Mouse (Mus musculus) ES-Bruce4 (cell line): ENCODE data around the gene Fam149b. TPM values are rescaled to one million over a fixed set of nuclear protein-coding genes. Genes with fewer than 3 reads are reported as not detected.

Source experiments
- H3K27ac ChIP-seq: 2 replicates; pipeline ENCODE4 v1.5.1; 2012; ENCODE audit warnings: low read length, inconsistent platforms; ENCODE audit not compliant: insufficient read depth
- H3K27me3 ChIP-seq: 2 replicates; pipeline ENCODE4 v1.6.1; 2012; ENCODE audit warnings: mild to moderate bottlenecking, low read length, inconsistent platforms; ENCODE audit not compliant: control insufficient read depth, poor library complexity, insufficient read depth, severe bottlenecking
- H3K36me3 ChIP-seq: 2 replicates; pipeline ENCODE4 v1.6.1; 2012; ENCODE audit warnings: inconsistent platforms, mild to moderate bottlenecking, low read length, moderate library complexity; ENCODE audit not compliant: control insufficient read depth, poor library complexity, insufficient read depth, severe bottlenecking
- H3K4me1 ChIP-seq: one replicate; pipeline ENCODE4 v1.8.1; 2011; ENCODE audit warnings: low read length; ENCODE audit not compliant: control insufficient read depth, insufficient read depth
- H3K4me3 ChIP-seq: 2 replicates; pipeline ENCODE4 v1.5.1; 2011; ENCODE audit warnings: low read depth, mild to moderate bottlenecking, low read length
- H3K9ac ChIP-seq: 2 replicates; pipeline ENCODE4 v1.6.1; 2012; ENCODE audit warnings: low read depth, mild to moderate bottlenecking, inconsistent platforms; ENCODE audit not compliant: poor library complexity, severe bottlenecking
- H3K9me3 ChIP-seq: replicated peaks from 2 replicates; pipeline ENCODE4 v1.6.1; 2012; ENCODE audit warnings: mild to moderate bottlenecking, low read length, inconsistent platforms; ENCODE audit not compliant: control insufficient read depth, poor library complexity, insufficient read depth, severe bottlenecking
- CTCF ChIP-seq: IDR thresholded peaks from one replicate; pipeline ENCODE4 v1.8.1; 2011; ENCODE audit warnings: low read depth, low read length
- EP300 ChIP-seq: IDR thresholded peaks from 2 replicates; pipeline ENCODE4 v1.6.1; 2011; ENCODE audit warnings: low read depth, low read length; ENCODE audit not compliant: insufficient read depth
- POLR2A ChIP-seq: IDR thresholded peaks from one replicate; pipeline ENCODE4 v1.8.1; 2011; ENCODE audit warnings: low read length; ENCODE audit not compliant: insufficient read depth
- polyA plus RNA-seq: library from polyadenylated mRNA; stranded (reverse); fragments of >200 nt; gene quantifications from 2 replicates; pipeline ENCODE4 v1.2.4, GENCODE M21; 2011; ENCODE audit warnings: low read depth; ENCODE audit not compliant: missing spikeins, insufficient read depth, insufficient read length

The Fam149b gene
- polyA plus RNA-seq, 1 experiment, result 44.9 TPM

DNA sequence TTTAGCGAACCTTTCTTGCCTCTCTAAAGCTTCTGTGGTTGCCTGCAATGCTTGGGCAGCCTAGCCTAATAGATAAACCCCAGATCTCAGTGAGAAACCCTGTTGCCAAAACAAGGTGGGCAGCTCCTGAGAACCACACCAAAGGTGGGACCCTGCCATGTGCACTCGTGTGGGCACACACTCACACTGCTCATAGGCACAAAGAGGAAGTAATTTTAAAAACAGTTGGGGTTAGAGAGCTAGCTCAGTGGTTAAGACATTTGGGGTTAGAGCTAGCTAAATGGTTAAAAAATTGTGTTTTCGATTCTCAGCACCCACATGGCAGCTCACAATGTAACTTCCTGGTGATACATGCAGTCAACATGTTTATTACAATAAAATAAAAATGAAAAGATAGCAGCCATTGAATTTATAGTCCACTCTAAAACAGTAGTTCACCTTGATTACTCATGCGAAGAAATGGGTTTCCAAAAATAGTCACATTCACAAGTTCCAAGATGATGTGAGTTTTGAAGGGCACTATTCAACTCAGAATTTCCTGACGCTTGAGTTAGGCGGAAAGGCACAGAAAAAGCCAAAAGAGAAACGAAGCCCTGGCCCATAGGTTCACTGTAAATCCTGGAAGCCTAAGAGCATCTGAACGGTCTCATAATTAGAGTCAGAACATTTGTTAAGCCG, 31.9 kb downstream of the Fam149b start:
- Histone ChIP-seq H3K27ac (no peak overlapping the region), H3K4me3 (no peak overlapping the region), H3K9ac (no peak overlapping the region), H3K36me3 (0 out of 2 replicates have a peak, but pooled peaks cover 2% of the 10 kb centered on the region), H3K9me3 (no peaks in the 10 kb centered on the region), H3K27me3 (no peaks in the 10 kb centered on the region), H3K4me1 (no peaks in the 10 kb centered on the region)
- no peak for TF ChIP-seq EP300
- no peak for TF ChIP-seq POLR2A

- H3K4me3 ChIP-seq, result peak within 1 kb of the TSS; percentile 96
- no peaks in the 10 kb centered on the region for H3K27me3 ChIP-seq
- no peaks in the 10 kb centered on the region for H3K4me1 ChIP-seq
- TF ChIP-seq POLR2A, result no peak
- TF ChIP-seq EP300, result peak; percentile 30; the same call in 1 of the 2 replicates
- no peaks in the 10 kb centered on the region for H3K9me3 ChIP-seq
- peaks cover 43% of the 10 kb centered on the region for H3K36me3 ChIP-seq
- H3K27ac ChIP-seq, result peak within 1 kb of the TSS; percentile 10
- H3K9ac ChIP-seq, result peak within 1 kb of the TSS; percentile 79
Observed at GRCm38 (mm10) chr14:20388441-20389129, 40.6 kb downstream of the Fam149b start, which contains the start of gene Dnajc9. Gene Dnajc9 (minus strand): TSS chr14:20388910.

DNA sequence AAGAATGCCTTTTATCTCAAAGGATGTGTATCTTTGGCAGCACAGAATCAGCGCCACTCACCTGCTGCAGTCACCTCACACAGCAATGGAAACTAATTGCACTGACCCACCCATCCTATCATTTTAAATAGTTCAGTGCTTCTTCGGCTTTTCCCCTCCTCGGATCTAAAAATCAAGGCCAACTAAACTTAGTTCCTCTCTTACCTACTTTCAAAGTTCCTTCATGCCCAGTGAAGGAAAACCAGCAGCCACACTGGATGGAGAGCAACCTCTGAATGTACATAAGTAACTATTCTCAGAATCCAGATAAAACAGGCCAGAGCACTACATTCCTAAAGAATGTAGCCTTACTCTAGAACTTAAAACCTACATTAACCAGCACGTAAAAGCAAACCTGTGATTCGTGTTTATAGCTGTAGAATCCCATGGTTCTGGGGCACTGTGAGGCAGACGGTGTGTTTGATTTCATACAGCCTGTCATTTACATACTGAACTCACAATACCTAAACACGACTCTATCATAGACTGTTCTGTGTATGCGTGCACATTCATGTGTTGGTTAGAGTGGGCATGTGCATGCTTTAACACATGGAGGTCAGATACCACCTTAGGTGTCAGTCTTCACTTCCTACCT, 41.6 kb downstream of the Fam149b start:
- 0 out of 2 replicates have a peak overlapping the region, but pooled peaks have one; percentile 79 for H3K9ac ChIP-seq

GRCm38 (mm10) chr14:20392326-20392725, 44.4 kb downstream of the Fam149b start:
- no peak for TF ChIP-seq CTCF
- Histone ChIP-seq H3K4me1 (no peaks in the 10 kb centered on the region), H3K27ac (no peak overlapping the region), H3K27me3 (no peaks in the 10 kb centered on the region), H3K9me3 (no peaks in the 10 kb centered on the region), H3K4me3 (peak overlapping the region; percentile 46; the same call in 1 of the 2 replicates), H3K36me3 (peaks cover 21% of the 10 kb centered on the region), H3K9ac (peak overlapping the region; percentile 68)

More for the DNA sequence above, 41.6 kb downstream of the Fam149b start:
- Histone ChIP-seq H3K36me3 (peaks cover 41% of the 10 kb centered on the region), H3K4me1 (no peaks in the 10 kb centered on the region), H3K9me3 (no peaks in the 10 kb centered on the region), H3K27me3 (no peaks in the 10 kb centered on the region), H3K27ac (no peak overlapping the region), H3K4me3 (peak overlapping the region; percentile 92)
- TF ChIP-seq POLR2A, result no peak
- TF ChIP-seq CTCF, result no peak
- no peak for TF ChIP-seq EP300

- Histone ChIP-seq H3K4me3 (peak within 1 kb of the TSS; percentile 94), H3K4me1 (peaks cover 2% of the 10 kb centered on the region), H3K27me3 (no peaks in the 10 kb centered on the region), H3K36me3 (peaks cover 17% of the 10 kb centered on the region), H3K27ac (peak within 1 kb of the TSS; percentile 71; the same call in 1 of the 2 replicates), H3K9ac (peak within 1 kb of the TSS; percentile 68), H3K9me3 (no peaks in the 10 kb centered on the region)
- TF ChIP-seq EP300 (no peak), CTCF (peak; percentile 79), POLR2A (peak; percentile 27)
Observed at GRCm38 (mm10) chr14:20393205-20393913, 45.4 kb downstream of the Fam149b start, which contains the start of gene Mrps16. Gene Mrps16 (minus strand): TSS chr14:20393634.
